Mouse (Mus musculus) CH12.LX (cell line): ENCODE data around the gene Tbx3. TPM values are rescaled to one million over a fixed set of nuclear protein-coding genes. Genes with fewer than 3 reads are reported as not detected.

ENCODE experiments used
- DNase-seq: peaks from one replicate; pipeline ENCODE4 v3.0.0-alpha.2; 2013; ENCODE audit errors: extremely low read depth
- H3K27ac ChIP-seq: 2 replicates; pipeline ENCODE4 v1.5.1; 2012; ENCODE audit warnings: low read depth, mild to moderate bottlenecking, control low read depth, moderate library complexity; ENCODE audit not compliant: insufficient read depth
- H3K27me3 ChIP-seq: replicated peaks from 2 replicates; pipeline ENCODE3; 2012; ENCODE audit warnings: inconsistent platforms
- H3K36me3 ChIP-seq, 2 experiments: replicated peaks in 1 of 2; 2 replicates each; pipeline versions ENCODE3 to v1.6.1; 2012; ENCODE audit warnings: inconsistent platforms in 1 of 2, low read length in 1 of 2, mild to moderate bottlenecking in 1 of 2, mixed read lengths in 1 of 2, moderate library complexity in 1 of 2; ENCODE audit not compliant: control insufficient read depth in 1 of 2, insufficient read depth in 1 of 2
- H3K4me1 ChIP-seq, 2 experiments: 2 replicates each; pipeline ENCODE4 v1.6.1; 2012; ENCODE audit warnings: inconsistent platforms in 1 of 2, moderate library complexity in 1 of 2; ENCODE audit not compliant: insufficient read depth in 2 of 2, control insufficient read depth in 1 of 2
- H3K4me2 ChIP-seq: 2 replicates; pipeline ENCODE4 v1.6.1; 2012; ENCODE audit warnings: low read depth, mild to moderate bottlenecking, control low read depth; ENCODE audit not compliant: poor library complexity, insufficient read depth, severe bottlenecking
- H3K4me3 ChIP-seq, 3 experiments: fragments of 150-350 bp in 1 of 3; sonication (generic) in 1 of 3; replicated peaks in 1 of 3; 2 replicates each; pipeline versions ENCODE3 to v1.5.1; 2011 to 2012; ENCODE audit warnings: low read depth in 2 of 3, low read length in 2 of 3, mild to moderate bottlenecking in 2 of 3, moderate library complexity in 2 of 3, control low read depth in 1 of 3, improper control_type of control experiment in 1 of 3, inconsistent platforms in 1 of 3, mixed read lengths in 1 of 3; ENCODE audit not compliant: poor library complexity in 1 of 3
- H3K79me2 ChIP-seq: replicated peaks from 2 replicates; pipeline ENCODE4 v1.6.1; 2012; ENCODE audit warnings: mild to moderate bottlenecking, moderate library complexity; ENCODE audit not compliant: control insufficient read depth, poor library complexity, insufficient read depth, severe bottlenecking; ENCODE audit errors: extremely low read depth
- H3K9ac ChIP-seq: 2 replicates; pipeline ENCODE4 v1.6.1; 2012; ENCODE audit warnings: low read depth, mild to moderate bottlenecking, control low read depth, moderate library complexity; ENCODE audit not compliant: insufficient read depth
- H3K9me3 ChIP-seq: replicated peaks from 2 replicates; pipeline ENCODE3; 2012; ENCODE audit warnings: low read length, inconsistent platforms, mixed read lengths
- CHD2 ChIP-seq: IDR thresholded peaks from 2 replicates; pipeline ENCODE4 v1.6.1; 2011; ENCODE audit warnings: low read length, improper control_type of control experiment
- CTCF ChIP-seq, 2 experiments: IDR thresholded peaks in 1 of 2; conservative IDR thresholded peaks in 1 of 2; 2 replicates each; pipeline ENCODE4 v1.5.1; 2011 to 2012; ENCODE audit warnings: low read depth in 2 of 2, low read length in 2 of 2, improper control_type of control experiment in 1 of 2, inconsistent platforms in 1 of 2, mild to moderate bottlenecking in 1 of 2, moderate library complexity in 1 of 2
- E2F4 ChIP-seq: IDR thresholded peaks from 2 replicates; pipeline ENCODE4 v1.6.1; 2011; ENCODE audit warnings: low read depth, low read length, improper control_type of control experiment; ENCODE audit not compliant: insufficient replicate concordance
- ELF1 ChIP-seq: IDR thresholded peaks from 2 replicates; pipeline ENCODE4 v1.6.1; 2014; ENCODE audit warnings: low read depth, mild to moderate bottlenecking, inconsistent platforms, low read length, improper control_type of control experiment
- EP300 ChIP-seq: IDR thresholded peaks from 2 replicates; pipeline ENCODE4 v1.6.1; 2011; ENCODE audit warnings: low read length, improper control_type of control experiment
- GABPA ChIP-seq: IDR thresholded peaks from 2 replicates; pipeline ENCODE4 v1.6.1; 2012; ENCODE audit warnings: low read depth, low read length, improper control_type of control experiment, inconsistent platforms; ENCODE audit not compliant: insufficient replicate concordance
- HCFC1 ChIP-seq: IDR thresholded peaks from 2 replicates; pipeline ENCODE4 v1.6.1; 2012; ENCODE audit warnings: low read depth, mild to moderate bottlenecking, inconsistent platforms, low read length, improper control_type of control experiment
- IRF4 ChIP-seq: IDR thresholded peaks from 2 replicates; pipeline ENCODE4 v1.6.1; 2014; ENCODE audit warnings: low read depth, mild to moderate bottlenecking, inconsistent platforms, low read length, improper control_type of control experiment
- JUN ChIP-seq: IDR thresholded peaks from 2 replicates; pipeline ENCODE4 v1.6.1; 2011; ENCODE audit warnings: low read depth, mild to moderate bottlenecking, low read length, improper control_type of control experiment, moderate library complexity; ENCODE audit not compliant: insufficient read depth
- MAX ChIP-seq: IDR thresholded peaks from 2 replicates; pipeline ENCODE4 v1.6.1; 2011; ENCODE audit warnings: low read length, improper control_type of control experiment
- MAZ ChIP-seq: IDR thresholded peaks from 2 replicates; pipeline ENCODE4 v1.6.1; 2012; ENCODE audit warnings: low read depth, mild to moderate bottlenecking, inconsistent platforms, low read length, improper control_type of control experiment, moderate library complexity
- MXI1 ChIP-seq: IDR thresholded peaks from 2 replicates; pipeline ENCODE4 v1.6.1; 2011; ENCODE audit warnings: mild to moderate bottlenecking, low read depth, low read length, improper control_type of control experiment
- MYC ChIP-seq: IDR thresholded peaks from 2 replicates; pipeline ENCODE4 v1.6.1; 2011; ENCODE audit warnings: low read depth, mild to moderate bottlenecking, improper control_type of control experiment, low read length
- NELFE ChIP-seq: IDR thresholded peaks from 2 replicates; pipeline ENCODE4 v1.6.1; 2011; ENCODE audit warnings: low read depth, low read length, improper control_type of control experiment
- NRF1 ChIP-seq: IDR thresholded peaks from 2 replicates; pipeline ENCODE4 v1.6.1; 2014; ENCODE audit warnings: low read depth, mild to moderate bottlenecking, inconsistent platforms, low read length, improper control_type of control experiment, moderate library complexity
- PAX5 ChIP-seq: IDR thresholded peaks from 2 replicates; pipeline ENCODE4 v1.6.1; 2012; ENCODE audit warnings: low read length, inconsistent platforms, mixed read lengths
- POLR2A ChIP-seq: IDR thresholded peaks from 2 replicates; pipeline ENCODE4 v1.6.1; 2011; ENCODE audit warnings: low read depth, mild to moderate bottlenecking, improper control_type of control experiment, low read length
- POLR2AphosphoS2 ChIP-seq: IDR thresholded peaks from 2 replicates; pipeline ENCODE4 v1.6.1; 2011; ENCODE audit warnings: low read depth, low read length, improper control_type of control experiment
- RAD21 ChIP-seq: IDR thresholded peaks from 2 replicates; pipeline ENCODE4 v1.6.1; 2011; ENCODE audit warnings: low read depth, mild to moderate bottlenecking, low read length, improper control_type of control experiment, moderate library complexity
- RCOR1 ChIP-seq: conservative IDR thresholded peaks from 2 replicates; pipeline ENCODE4 v1.6.1; 2012; ENCODE audit warnings: low read depth, mild to moderate bottlenecking, inconsistent platforms, low read length, improper control_type of control experiment
- SMC3 ChIP-seq: IDR thresholded peaks from 2 replicates; pipeline ENCODE4 v1.6.1; 2011; ENCODE audit warnings: low read depth, low read length, improper control_type of control experiment
- TBP ChIP-seq: conservative IDR thresholded peaks from 2 replicates; pipeline ENCODE4 v1.6.1; 2011; ENCODE audit warnings: low read depth, low read length, improper control_type of control experiment
- UBTF ChIP-seq: IDR thresholded peaks from 2 replicates; pipeline ENCODE4 v1.6.1; 2012; ENCODE audit warnings: low read depth, mild to moderate bottlenecking, inconsistent platforms, low read length, improper control_type of control experiment, moderate library complexity
- USF2 ChIP-seq: conservative IDR thresholded peaks from 2 replicates; pipeline ENCODE4 v1.6.1; 2011; ENCODE audit warnings: low read depth, low read length, improper control_type of control experiment
- ZC3H11A ChIP-seq: IDR thresholded peaks from 2 replicates; pipeline ENCODE4 v1.6.1; 2012; ENCODE audit warnings: low read depth, mild to moderate bottlenecking, inconsistent platforms, low read length, improper control_type of control experiment
- ZNF384 ChIP-seq: IDR thresholded peaks from 2 replicates; pipeline ENCODE4 v1.6.1; 2012; ENCODE audit warnings: low read depth, low read length, improper control_type of control experiment, inconsistent platforms
- dilution Hi-C: fragments of 300-500 bp; cut with MboI; formaldehyde crosslinking; loops from 2 replicates; pipeline ENCODE4 v1.14.3; 2020; ENCODE audit warnings: low sequenced_read_pairs; ENCODE audit not compliant: extremely low pct_unique_long_range_greater_than_20kb, extremely low pct_ligation_motif_present
- in situ Hi-C: fragments of 300-500 bp; cut with MboI; formaldehyde crosslinking; loops from 3 replicates; pipeline ENCODE4 v1.14.3; 2019; ENCODE audit warnings: low sequenced_read_pairs, low pct_ligation_motif_present, low pct_unique_long_range_greater_than_20kb, mixed read lengths
- polyA plus RNA-seq: library from polyadenylated mRNA; unstranded; fragments of >175 nt; gene quantifications from 2 replicates; pipeline ENCODE4 v1.2.1, GENCODE M21; 2012; ENCODE audit warnings: low read depth; ENCODE audit not compliant: insufficient read length
- total RNA-seq, 2 experiments: library from RNA; depleted of rRNA; stranded (reverse); fragments of 300-350 nt in 1 of 2; fragments of >200 nt in 1 of 2; gene quantifications; 2 replicates each; pipeline ENCODE4 v1.2.3; 2012 to 2014

Gene Tbx3
- total and polyA plus RNA-seq, 3 experiments = not detected

DNA sequence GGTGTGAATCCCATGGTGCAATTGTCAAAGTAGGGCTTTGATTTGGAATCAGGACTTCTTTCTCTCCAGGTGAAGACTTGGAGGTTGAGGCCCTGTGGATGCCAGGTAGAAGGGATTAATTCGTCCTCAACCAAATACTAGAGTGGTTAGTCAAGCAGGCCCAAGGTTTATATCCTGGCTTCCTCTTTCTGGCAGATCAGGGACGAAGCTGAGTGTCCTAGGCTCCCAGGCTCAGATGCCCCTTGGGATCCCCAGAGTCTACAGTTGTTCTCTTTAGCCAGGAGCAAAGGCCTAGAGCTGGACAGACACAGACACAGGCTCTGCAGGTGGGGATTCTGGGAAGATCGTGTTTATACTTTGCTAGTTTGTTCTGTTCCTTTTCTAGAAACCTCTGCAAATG lies 17.8 kb downstream of the Tbx3 start:
- in situ Hi-C loops = loop anchor here (25.0 kb wide), 1 partner anchor 801 kb away; no protein-coding TSS in a partner anchor
- H3K27me3 ChIP-seq = no peaks in the 10 kb centered on the region
- TF ChIP-seq TBP (no peak), CHD2 (no peak), MAZ (no peak), MAX (no peak), NELFE (no peak), ZC3H11A (no peak), JUN (no peak), RAD21 (no peak), MYC (no peak), HCFC1 (no peak), SMC3 (no peak), IRF4 (no peak), POLR2A (no peak), E2F4 (no peak), ZNF384 (no peak), GABPA (no peak)
- dilution Hi-C loops = no loop called here
- H3K4me3 ChIP-seq = no peak overlapping the region
- no peaks in the 10 kb centered on the region for H3K4me1 ChIP-seq
- no peak overlapping the region for H3K4me2 ChIP-seq
- H3K27ac ChIP-seq = no peak overlapping the region
- H3K36me3 ChIP-seq = no peaks in the 10 kb centered on the region
- H3K9me3 ChIP-seq = peaks cover 73% of the 10 kb centered on the region
- no peak for DNase-seq
- H3K79me2 ChIP-seq = no peaks in the 10 kb centered on the region
- H3K9ac ChIP-seq = no peak overlapping the region

GRCm38 (mm10) chr5:119688914-119689420 lies 18.5 kb downstream of the Tbx3 start:
- in situ Hi-C loops = loop anchor here (25.0 kb wide), 1 partner anchor 802 kb away; no protein-coding TSS in a partner anchor
- Histone ChIP-seq H3K9ac (no peak overlapping the region), H3K79me2 (no peaks in the 10 kb centered on the region), H3K36me3 (peaks cover 0 to under 1% of the 10 kb centered on the region in 2 experiments)
- DNase-seq = no peak
- dilution Hi-C loops = no loop called here
- TF ChIP-seq MAX (no peak), RCOR1 (no peak), MYC (no peak), GABPA (no peak), NRF1 (no peak), CTCF (conservative IDR thresholded peaks at IDR 0.05 in 1 of 2, IDR thresholded peaks at IDR 0.05 in 1 of 2; ENCODE audit: low read depth in 2 of 2, low read length in 2 of 2) (no peak), E2F4 (no peak), MXI1 (no peak), IRF4 (no peak), PAX5 (no peak), EP300 (no peak), USF2 (no peak), POLR2AphosphoS2 (no peak), ELF1 (no peak), UBTF (no peak), NELFE (no peak)
- TF ChIP-seq, all 38 proteins: peak for 0
- H3K9me3 ChIP-seq = peaks cover 78% of the 10 kb centered on the region
- no peak overlapping the region for H3K4me3 ChIP-seq
- no peaks in the 10 kb centered on the region for H3K4me1 ChIP-seq
- no peak overlapping the region for H3K4me2 ChIP-seq
- no peaks in the 10 kb centered on the region for H3K27me3 ChIP-seq
- H3K27ac ChIP-seq = no peak overlapping the region
